Mouse (Mus musculus): ENCODE measurements around the gene Clec4a1. TPM values are rescaled to one million over a fixed set of nuclear protein-coding genes. Genes with fewer than 3 reads are reported as not detected.

The Clec4a1 gene
- under 1 TPM; 0.47 to 0.58 TPM for total RNA-seq (2023)

GRCm38 (mm10) chr6:122921451-122921850 is at the start of gene Clec4a1:
TSS of gene Clec4a1 (plus strand) at chr6:122921848.

GRCm38 (mm10) chr6:122873871-122874719 is 47.6 kb upstream of the Clec4a1 start, which contains the start of gene Necap1:
TSS of gene Necap1 (plus strand) at chr6:122874474.

GRCm38 (mm10) chr6:122952401-122952800 is 30.8 kb downstream of the Clec4a1 start, which contains the start of gene Clec4a3:
TSS of gene Clec4a3 (plus strand) at chr6:122952515.

Other genes with a start within 250 kb of the Clec4a1 start
- gene Nanog, start 214.4 kb upstream of the Clec4a1 start, total RNA-seq (2023), result not detected
- gene Slc2a3, start 120.2 kb upstream of the Clec4a1 start, total RNA-seq (2023), result 10 to 100 TPM; 36.1 to 41.3 TPM
- gene Foxj2, start 101.9 kb upstream of the Clec4a1 start, total RNA-seq (2023), result 10 to 100 TPM; 35.5 to 38.6 TPM
- not detected for gene C3ar1, start 65.7 kb upstream of the Clec4a1 start, total RNA-seq (2023)
- 10 to 100 TPM; 48.2 to 59.3 TPM for gene Necap1, start 47.4 kb upstream of the Clec4a1 start, total RNA-seq (2023)
- 1 to 10 TPM in 1 of 2 experiments, under 1 TPM in 1; 0.83 to 1.7 TPM for gene Clec4a3, start 30.7 kb downstream of the Clec4a1 start, total RNA-seq (2023)
- gene Clec4a4, start 68.5 kb downstream of the Clec4a1 start, total RNA-seq (2023), result not detected
- not detected for gene Clec4b1, start 128.1 kb downstream of the Clec4a1 start, total RNA-seq (2023)
- gene Clec4a2, start 184.6 kb downstream of the Clec4a1 start, total RNA-seq (2023), result under 1 TPM; 0.44 to 0.62 TPM